Mouse (Mus musculus): Measurements from ENCODE around the gene Pik3c2g. TPM values are rescaled to one million over a fixed set of nuclear protein-coding genes. Genes with fewer than 3 reads are reported as not detected.

Gene Pik3c2g
- polyA plus RNA-seq, 1 experiment from 2014 or later, result 0.57 TPM

GRCm38 (mm10) chr6:139777576-139778282 is 190.7 kb downstream of the Pik3c2g start:
- Histone ChIP-seq H3K27me3 (ENCODE audit: control insufficient read depth, insufficient read depth, low read length) (no peaks in the 10 kb centered on the region), H3K4me2 (ENCODE audit: low read length) (no peak overlapping the region), H3K4me1 (ENCODE audit: control insufficient read depth, insufficient read depth, low read length) (no peaks in the 10 kb centered on the region), H3K27ac (replicated peaks; ENCODE audit: low read depth, low read length) (no peak overlapping the region), H3K9ac (replicated peaks; ENCODE audit: low read length) (no peak overlapping the region), H3K9me3 (ENCODE audit: control insufficient read depth, low read length) (no peaks in the 10 kb centered on the region), H3K36me3 (ENCODE audit: control insufficient read depth, insufficient read depth, low read length) (no peaks in the 10 kb centered on the region), H3K4me3 (replicated peaks; ENCODE audit: low read depth, low read length) (no peak overlapping the region)
- no peak for DNase-seq
- WGBS, result 87% methylated on average over 11 of the region's 11 CpGs
- ATAC-seq (ENCODE audit: low FRiP score, low TSS enrichment), result no peak

- no peak overlapping the region for H3K4me3 ChIP-seq (replicated peaks; ENCODE audit: low read depth, low read length)
- 87% methylated on average over 2 of the region's 2 CpGs for WGBS
- H3K27ac ChIP-seq (replicated peaks; ENCODE audit: low read depth, low read length), result no peak overlapping the region
- H3K9ac ChIP-seq (replicated peaks; ENCODE audit: low read length), result no peak overlapping the region
- H3K4me2 ChIP-seq (ENCODE audit: low read length), result no peak overlapping the region
- no peaks in the 10 kb centered on the region for H3K9me3 ChIP-seq (ENCODE audit: control insufficient read depth, low read length)
- H3K27me3 ChIP-seq (ENCODE audit: control insufficient read depth, insufficient read depth, low read length), result no peaks in the 10 kb centered on the region
- H3K4me1 ChIP-seq (ENCODE audit: control insufficient read depth, insufficient read depth, low read length), result no peaks in the 10 kb centered on the region
- DNase-seq, result no peak
- ATAC-seq (ENCODE audit: low FRiP score, low TSS enrichment), result no peak
- no peaks in the 10 kb centered on the region for H3K36me3 ChIP-seq (ENCODE audit: control insufficient read depth, insufficient read depth, low read length)
Observed at GRCm38 (mm10) chr6:139780028-139780427, 193.0 kb downstream of the Pik3c2g start.

GRCm38 (mm10) chr6:139789479-139789878 is 202.5 kb downstream of the Pik3c2g start:
- no peak overlapping the region for H3K4me3 ChIP-seq (replicated peaks; ENCODE audit: low read depth, low read length)
- no peak overlapping the region for H3K4me2 ChIP-seq (ENCODE audit: low read length)
- ATAC-seq (ENCODE audit: low FRiP score, low TSS enrichment) (no peak), DNase-seq (no peak)
- no peaks in the 10 kb centered on the region for H3K36me3 ChIP-seq (ENCODE audit: control insufficient read depth, insufficient read depth, low read length)
- no peak overlapping the region for H3K27ac ChIP-seq (replicated peaks; ENCODE audit: low read depth, low read length)
- H3K4me1 ChIP-seq (ENCODE audit: control insufficient read depth, insufficient read depth, low read length), result no peaks in the 10 kb centered on the region
- H3K27me3 ChIP-seq (ENCODE audit: control insufficient read depth, insufficient read depth, low read length), result no peaks in the 10 kb centered on the region
- 71% methylated on average over 4 of the region's 4 CpGs for WGBS
- H3K9me3 ChIP-seq (ENCODE audit: control insufficient read depth, low read length), result no peaks in the 10 kb centered on the region
- H3K9ac ChIP-seq (replicated peaks; ENCODE audit: low read length), result no peak overlapping the region

- H3K27me3 ChIP-seq (ENCODE audit: control insufficient read depth, insufficient read depth, low read length), result no peaks in the 10 kb centered on the region
- H3K27ac ChIP-seq (replicated peaks; ENCODE audit: low read depth, low read length), result no peak overlapping the region
- WGBS, result 71% methylated on average over 8 of the region's 8 CpGs
- H3K4me3 ChIP-seq (replicated peaks; ENCODE audit: low read depth, low read length), result no peak overlapping the region
- H3K4me1 ChIP-seq (ENCODE audit: control insufficient read depth, insufficient read depth, low read length), result no peaks in the 10 kb centered on the region
- 0 out of 2 replicates have a peak, but pooled peaks cover under 1% of the 10 kb centered on the region for H3K9me3 ChIP-seq (ENCODE audit: control insufficient read depth, low read length)
- no peak overlapping the region for H3K9ac ChIP-seq (replicated peaks; ENCODE audit: low read length)
- no peaks in the 10 kb centered on the region for H3K36me3 ChIP-seq (ENCODE audit: control insufficient read depth, insufficient read depth, low read length)
- H3K4me2 ChIP-seq (ENCODE audit: low read length), result no peak overlapping the region
- peak; percentile 68 for DNase-seq
- ATAC-seq (ENCODE audit: low FRiP score, low TSS enrichment), result no peak
Observed at GRCm38 (mm10) chr6:139799541-139800226, 212.7 kb downstream of the Pik3c2g start.

GRCm38 (mm10) chr6:139821916-139822315 is 234.9 kb downstream of the Pik3c2g start:
- Histone ChIP-seq H3K4me1 (ENCODE audit: control insufficient read depth, insufficient read depth, low read length) (no peaks in the 10 kb centered on the region), H3K36me3 (ENCODE audit: control insufficient read depth, insufficient read depth, low read length) (no peaks in the 10 kb centered on the region), H3K9ac (replicated peaks; ENCODE audit: low read length) (no peak overlapping the region), H3K4me2 (ENCODE audit: low read length) (no peak overlapping the region), H3K27ac (replicated peaks; ENCODE audit: low read depth, low read length) (no peak overlapping the region), H3K4me3 (replicated peaks; ENCODE audit: low read depth, low read length) (no peak overlapping the region), H3K27me3 (ENCODE audit: control insufficient read depth, insufficient read depth, low read length) (no peaks in the 10 kb centered on the region), H3K9me3 (ENCODE audit: control insufficient read depth, low read length) (no peaks in the 10 kb centered on the region)
- WGBS, result 85% methylated on average over 8 of the region's 8 CpGs
- ATAC-seq (ENCODE audit: low FRiP score, low TSS enrichment), result no peak
- DNase-seq, result no peak

- H3K4me2 ChIP-seq (ENCODE audit: low read length), result no peak overlapping the region
- H3K9ac ChIP-seq (replicated peaks; ENCODE audit: low read length), result no peak overlapping the region
- ATAC-seq (ENCODE audit: low FRiP score, low TSS enrichment), result no peak
- no peak overlapping the region for H3K27ac ChIP-seq (replicated peaks; ENCODE audit: low read depth, low read length)
- H3K27me3 ChIP-seq (ENCODE audit: control insufficient read depth, insufficient read depth, low read length), result no peaks in the 10 kb centered on the region
- H3K36me3 ChIP-seq (ENCODE audit: control insufficient read depth, insufficient read depth, low read length), result no peaks in the 10 kb centered on the region
- DNase-seq, result no peak
- WGBS, result 90% methylated on average over 6 of the region's 6 CpGs
- H3K4me3 ChIP-seq (replicated peaks; ENCODE audit: low read depth, low read length), result no peak overlapping the region
- no peaks in the 10 kb centered on the region for H3K4me1 ChIP-seq (ENCODE audit: control insufficient read depth, insufficient read depth, low read length)
- no peaks in the 10 kb centered on the region for H3K9me3 ChIP-seq (ENCODE audit: control insufficient read depth, low read length)
Observed at GRCm38 (mm10) chr6:139838239-139838638, 251.2 kb downstream of the Pik3c2g start.

- Histone ChIP-seq H3K36me3 (ENCODE audit: control insufficient read depth, insufficient read depth, low read length) (no peaks in the 10 kb centered on the region), H3K4me2 (ENCODE audit: low read length) (no peak overlapping the region), H3K9me3 (ENCODE audit: control insufficient read depth, low read length) (no peaks in the 10 kb centered on the region), H3K9ac (replicated peaks; ENCODE audit: low read length) (no peak overlapping the region), H3K4me1 (ENCODE audit: control insufficient read depth, insufficient read depth, low read length) (no peaks in the 10 kb centered on the region), H3K27me3 (ENCODE audit: control insufficient read depth, insufficient read depth, low read length) (no peaks in the 10 kb centered on the region), H3K4me3 (replicated peaks; ENCODE audit: low read depth, low read length) (no peak overlapping the region), H3K27ac (replicated peaks; ENCODE audit: low read depth, low read length) (no peak overlapping the region)
- ATAC-seq (ENCODE audit: low FRiP score, low TSS enrichment) (no peak), DNase-seq (no peak)
- WGBS, result 88% methylated on average over 3 of the region's 3 CpGs
Observed at GRCm38 (mm10) chr6:139838713-139839112, 251.7 kb downstream of the Pik3c2g start.

GRCm38 (mm10) chr6:139839907-139840306 is 252.9 kb downstream of the Pik3c2g start:
- WGBS, result 82% methylated on average over 7 of the region's 7 CpGs
- H3K4me3 ChIP-seq (replicated peaks; ENCODE audit: low read depth, low read length), result no peak overlapping the region

GRCm38 (mm10) chr6:139841272-139841671 is 254.3 kb downstream of the Pik3c2g start:
- H3K4me2 ChIP-seq (ENCODE audit: low read length), result no peak overlapping the region
- no peaks in the 10 kb centered on the region for H3K27me3 ChIP-seq (ENCODE audit: control insufficient read depth, insufficient read depth, low read length)
- H3K9me3 ChIP-seq (ENCODE audit: control insufficient read depth, low read length), result no peaks in the 10 kb centered on the region
- H3K36me3 ChIP-seq (ENCODE audit: control insufficient read depth, insufficient read depth, low read length), result no peaks in the 10 kb centered on the region
- H3K4me1 ChIP-seq (ENCODE audit: control insufficient read depth, insufficient read depth, low read length), result no peaks in the 10 kb centered on the region
- DNase-seq (no peak), ATAC-seq (ENCODE audit: low FRiP score, low TSS enrichment) (no peak)
- 97% methylated on average over 8 of the region's 8 CpGs for WGBS
- H3K9ac ChIP-seq (replicated peaks; ENCODE audit: low read length), result no peak overlapping the region
- no peak overlapping the region for H3K4me3 ChIP-seq (replicated peaks; ENCODE audit: low read depth, low read length)
- H3K27ac ChIP-seq (replicated peaks; ENCODE audit: low read depth, low read length), result no peak overlapping the region

More at GRCm38 (mm10) chr6:139839907-139840306, 252.9 kb downstream of the Pik3c2g start:
- Histone ChIP-seq H3K4me2 (ENCODE audit: low read length) (no peak overlapping the region), H3K4me1 (ENCODE audit: control insufficient read depth, insufficient read depth, low read length) (no peaks in the 10 kb centered on the region), H3K27ac (replicated peaks; ENCODE audit: low read depth, low read length) (no peak overlapping the region), H3K27me3 (ENCODE audit: control insufficient read depth, insufficient read depth, low read length) (no peaks in the 10 kb centered on the region), H3K9ac (replicated peaks; ENCODE audit: low read length) (no peak overlapping the region), H3K9me3 (ENCODE audit: control insufficient read depth, low read length) (no peaks in the 10 kb centered on the region), H3K36me3 (ENCODE audit: control insufficient read depth, insufficient read depth, low read length) (no peaks in the 10 kb centered on the region)
- no peak for ATAC-seq (ENCODE audit: low FRiP score, low TSS enrichment)
- DNase-seq, result no peak
